Mouse (Mus musculus) hindbrain, postnatal 0 days (tissue): ENCODE results near the gene Hoxa2. TPM values are rescaled to one million over a fixed set of nuclear protein-coding genes. Genes with fewer than 3 reads are reported as not detected.

Experiments used
- ATAC-seq: fragments of 200-750 bp; cut with Nextera tagmentation; 2 replicates; pipeline ENCODE4 v1.8.0; 2017; ENCODE audit warnings: mild to moderate bottlenecking, moderate TSS enrichment, moderate library complexity
- DNase-seq: peaks from one replicate; pipeline ENCODE4 v3.0.0-alpha.2; 2015; ENCODE audit warnings: low spot score
- H3K27ac ChIP-seq: fragments of 300-500 bp; sonication (generic); 2 replicates; pipeline ENCODE4 v1.5.1; 2014; ENCODE audit warnings: mild to moderate bottlenecking
- H3K27me3 ChIP-seq: fragments of 300-500 bp; sonication (generic); 2 replicates; pipeline ENCODE4 v1.6.1; 2014; ENCODE audit warnings: low read length, mixed read lengths; ENCODE audit not compliant: insufficient read depth
- H3K36me3 ChIP-seq: fragments of 300-500 bp; sonication (generic); 2 replicates; pipeline ENCODE4 v1.6.1; 2014; ENCODE audit warnings: low read length, mixed read lengths; ENCODE audit not compliant: insufficient read depth
- H3K4me1 ChIP-seq: fragments of 300-500 bp; sonication (generic); 2 replicates; pipeline ENCODE4 v1.6.1; 2014; ENCODE audit warnings: antibody characterized with exemption, low read length, mixed read lengths; ENCODE audit not compliant: insufficient read depth
- H3K4me2 ChIP-seq: fragments of 300-500 bp; sonication (generic); 2 replicates; pipeline ENCODE4 v1.6.1; 2014; ENCODE audit warnings: low read depth, mild to moderate bottlenecking, low read length, moderate library complexity, mixed read lengths
- H3K4me3 ChIP-seq: fragments of 300-500 bp; sonication (generic); 2 replicates; pipeline ENCODE4 v1.5.1; 2014; ENCODE audit warnings: low read length
- H3K9ac ChIP-seq: fragments of 300-500 bp; sonication (generic); replicated peaks from 2 replicates; pipeline ENCODE4 v1.6.1; 2014; ENCODE audit warnings: mild to moderate bottlenecking, low read length, moderate library complexity, mixed read lengths
- H3K9me3 ChIP-seq: fragments of 300-500 bp; sonication (generic); 2 replicates; pipeline ENCODE4 v1.6.1; 2016; ENCODE audit warnings: low read length, mixed read lengths
- CTCF ChIP-seq: IDR thresholded peaks from 2 replicates; pipeline ENCODE4 v1.5.1; 2016; ENCODE audit warnings: antibody characterized with exemption, control low read depth, low read depth
- WGBS: fragments of 180-500 bp; shearing (Covaris S2); extraction: QIAGEN DNeasy Blood & Tissue Kit; methylation state at CpG from one replicate; pipeline ENCODE4 v1.1.7; 2014; 5-methylcytosine and 5-hydroxymethylcytosine counted together
- polyA plus RNA-seq: library from polyadenylated mRNA; unstranded; fragments of >200 nt; fragmentation: Nextera tagmentation; extraction: Ambion mirVana; gene quantifications from 2 replicates; pipeline ENCODE4 v1.2.1, GENCODE M21; 2015
- total RNA-seq: library from RNA; depleted of rRNA; stranded (reverse); fragments of >200 nt; gene quantifications from 2 replicates; pipeline ENCODE4 v1.2.3, GENCODE M21; 2014

Gene Hoxa2
- total and polyA plus RNA-seq, 2 experiments from 2014 or later: 16.3 to 20.3 TPM

DNA sequence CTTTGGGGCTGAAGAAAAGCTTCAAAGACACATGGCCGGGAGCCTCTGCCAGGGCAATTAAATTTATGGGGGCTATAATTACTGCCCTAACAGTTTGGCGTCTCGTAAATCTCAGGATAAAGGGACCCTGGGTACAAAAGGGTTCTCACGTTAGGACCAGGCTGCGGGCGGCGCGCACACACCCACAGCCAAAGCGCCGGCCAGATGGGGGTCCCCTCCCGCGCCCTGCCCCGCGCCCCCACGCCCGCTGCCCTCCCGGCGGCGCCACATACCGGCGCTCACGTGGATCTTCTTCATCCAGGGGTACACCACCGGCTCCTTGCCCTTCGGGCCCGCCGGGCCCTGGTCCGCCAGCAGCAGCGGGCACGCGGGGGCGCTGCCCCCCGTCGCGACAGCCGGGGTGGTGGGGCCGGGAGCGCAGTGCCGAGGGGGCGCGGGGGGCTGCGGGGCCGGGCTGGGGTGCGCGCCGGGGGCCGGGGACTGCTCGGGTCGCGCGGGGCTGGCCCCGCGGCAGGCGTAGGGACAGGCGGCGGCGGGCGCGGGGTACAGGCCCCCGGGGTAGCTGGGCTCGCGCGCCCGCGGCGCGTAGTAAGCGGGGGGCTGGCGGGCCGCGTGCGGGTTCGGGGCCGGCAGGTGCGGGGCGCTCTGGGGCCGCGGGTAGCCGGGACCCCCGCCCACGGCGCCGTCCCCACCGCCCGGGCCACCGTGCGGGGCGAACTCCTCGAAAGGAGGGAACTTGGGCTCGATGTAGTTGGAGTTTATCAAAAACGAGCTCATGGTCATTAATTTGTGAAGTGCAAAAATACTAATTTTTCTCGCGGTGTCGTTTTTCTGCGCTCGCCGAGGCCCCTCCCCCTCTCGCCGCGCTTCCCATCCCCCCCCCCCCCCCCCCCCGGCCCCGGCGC is 26.5 kb upstream of the Hoxa2 start, which contains the start of gene Hoxa4:
Gene Hoxa4, minus strand, starts transcription at position 848 of the 905 bp plus-strand sequence.
- Histone ChIP-seq H3K4me1 (no peaks in the 10 kb centered on the region), H3K9me3 (no peaks in the 10 kb centered on the region), H3K27me3 (peaks cover 82% of the 10 kb centered on the region), H3K36me3 (no peaks in the 10 kb centered on the region), H3K4me3 (peak within 1 kb of the TSS; percentile 41), H3K9ac (peak within 1 kb of the TSS; percentile 57), H3K4me2 (peak within 1 kb of the TSS; percentile 50), H3K27ac (peak within 1 kb of the TSS; percentile 79)
- DNase-seq (no peak), ATAC-seq (peak; percentile 47; the same call in 1 of the 2 replicates)
- no peak for TF ChIP-seq CTCF
- 3% methylated on average over 53 of the region's 102 CpGs for WGBS

DNA sequence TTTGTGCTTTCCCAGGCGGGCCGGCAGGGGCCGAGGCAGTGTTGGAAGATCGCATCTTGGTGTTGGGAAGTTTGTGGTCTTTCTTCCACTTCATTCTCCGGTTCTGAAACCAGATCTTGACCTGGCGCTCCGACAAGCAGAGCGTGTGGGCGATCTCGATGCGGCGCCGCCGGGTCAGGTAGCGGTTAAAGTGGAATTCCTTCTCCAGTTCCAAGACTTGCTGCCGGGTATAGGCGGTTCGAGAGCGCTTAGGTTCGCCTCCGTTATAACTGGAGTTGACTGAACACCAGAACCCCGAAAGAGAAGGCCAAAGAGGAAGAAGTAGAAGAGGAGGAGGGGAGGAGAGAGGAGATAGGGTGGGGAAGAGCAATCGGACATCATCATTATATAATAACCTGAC is 25.8 kb upstream of the Hoxa2 start:
- Histone ChIP-seq H3K4me2 (peak overlapping the region; percentile 50), H3K36me3 (no peaks in the 10 kb centered on the region), H3K9ac (peak overlapping the region; percentile 57), H3K4me3 (peak overlapping the region; percentile 41), H3K4me1 (no peaks in the 10 kb centered on the region), H3K27me3 (peaks cover 82% of the 10 kb centered on the region), H3K9me3 (no peaks in the 10 kb centered on the region), H3K27ac (peak overlapping the region; percentile 79)
- no peak for ATAC-seq
- 7% methylated on average over 23 of the region's 23 CpGs for WGBS
- no peak for TF ChIP-seq CTCF
- no peak for DNase-seq

- Histone ChIP-seq H3K4me3 (peak overlapping the region; percentile 41), H3K27ac (peak overlapping the region; percentile 79), H3K9ac (peak overlapping the region; percentile 57), H3K36me3 (no peaks in the 10 kb centered on the region), H3K9me3 (no peaks in the 10 kb centered on the region), H3K4me2 (peak overlapping the region; percentile 50), H3K27me3 (peaks cover 85% of the 10 kb centered on the region), H3K4me1 (no peaks in the 10 kb centered on the region)
- ATAC-seq (no peak), DNase-seq (no peak)
- WGBS: 9% methylated on average over 8 of the region's 8 CpGs
- TF ChIP-seq CTCF: no peak
These were observed 25.3 kb upstream of the Hoxa2 start for GRCm38 (mm10) chr6:52189909-52190308.

- no peaks in the 10 kb centered on the region for H3K9me3 ChIP-seq
- peak overlapping the region; percentile 79; the same call in 1 of the 2 replicates for H3K27ac ChIP-seq
- H3K4me1 ChIP-seq: 0 out of 2 replicates have a peak, but pooled peaks cover 4% of the 10 kb centered on the region
- H3K4me3 ChIP-seq: no peak overlapping the region
- no peaks in the 10 kb centered on the region for H3K36me3 ChIP-seq
- no peak for ATAC-seq
- no peak overlapping the region; the same call in 1 of the 2 replicates for H3K9ac ChIP-seq
- H3K27me3 ChIP-seq: peaks cover 85% of the 10 kb centered on the region
- TF ChIP-seq CTCF: no peak
- H3K4me2 ChIP-seq: peak overlapping the region; percentile 50
- no peak for DNase-seq
- 14% methylated on average over 5 of the region's 5 CpGs for WGBS
These were observed 24.6 kb upstream of the Hoxa2 start for GRCm38 (mm10) chr6:52189172-52189591.

- no peak for ATAC-seq
- no peak overlapping the region for H3K4me2 ChIP-seq
- TF ChIP-seq CTCF: no peak
- H3K4me1 ChIP-seq: 0 out of 2 replicates have a peak, but pooled peaks cover 4% of the 10 kb centered on the region
- no peak overlapping the region for H3K4me3 ChIP-seq
- H3K9ac ChIP-seq: no peak overlapping the region
- peaks cover 92% of the 10 kb centered on the region for H3K27me3 ChIP-seq
- no peak for DNase-seq
- H3K9me3 ChIP-seq: no peaks in the 10 kb centered on the region
- no peaks in the 10 kb centered on the region for H3K36me3 ChIP-seq
- no peak overlapping the region for H3K27ac ChIP-seq
- 14% methylated on average over 1 of the region's 1 CpGs for WGBS
These were observed 21.9 kb upstream of the Hoxa2 start for GRCm38 (mm10) chr6:52186500-52186899.

GRCm38 (mm10) chr6:52185834-52186233 is 21.2 kb upstream of the Hoxa2 start:
- no peaks in the 10 kb centered on the region for H3K36me3 ChIP-seq
- no peak overlapping the region for H3K9ac ChIP-seq
- DNase-seq (no peak), ATAC-seq (no peak)
- 15% methylated on average over 3 of the region's 3 CpGs for WGBS
- H3K4me2 ChIP-seq: no peak overlapping the region
- no peak overlapping the region; the same call in 1 of the 2 replicates for H3K27ac ChIP-seq
- H3K4me3 ChIP-seq: no peak overlapping the region
- H3K4me1 ChIP-seq: 0 out of 2 replicates have a peak, but pooled peaks cover 4% of the 10 kb centered on the region
- no peak for TF ChIP-seq CTCF
- H3K9me3 ChIP-seq: no peaks in the 10 kb centered on the region
- H3K27me3 ChIP-seq: peaks cover 93% of the 10 kb centered on the region

DNA sequence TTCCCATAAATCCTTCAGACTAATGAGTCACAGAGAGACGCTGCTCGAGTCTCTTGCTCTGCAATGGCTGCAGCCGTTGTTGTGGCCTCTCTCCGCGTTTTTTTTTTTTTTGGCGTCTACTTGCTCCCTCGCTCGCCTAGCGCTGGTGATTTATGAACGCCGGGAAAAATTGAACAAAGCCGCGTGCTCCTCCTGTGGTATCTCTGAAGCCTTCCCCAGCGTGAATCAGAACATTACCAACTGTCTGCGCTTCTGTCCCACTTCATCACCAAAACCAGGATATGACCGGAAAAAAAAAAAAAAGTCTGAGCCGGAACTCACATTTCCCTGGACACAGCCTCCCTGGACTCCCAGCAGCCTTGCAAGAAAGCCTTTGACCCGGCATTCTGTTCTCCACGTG is 20.6 kb upstream of the Hoxa2 start:
- Histone ChIP-seq H3K9me3 (no peaks in the 10 kb centered on the region), H3K27ac (0 out of 2 replicates have a peak overlapping the region, but pooled peaks have one; percentile 45), H3K9ac (no peak overlapping the region), H3K4me3 (no peak overlapping the region; the same call in 1 of the 2 replicates), H3K36me3 (no peaks in the 10 kb centered on the region), H3K4me1 (0 out of 2 replicates have a peak, but pooled peaks cover 4% of the 10 kb centered on the region), H3K27me3 (peaks cover 94% of the 10 kb centered on the region), H3K4me2 (peak overlapping the region; percentile 30)
- TF ChIP-seq CTCF: no peak
- ATAC-seq (no peak), DNase-seq (no peak)
- WGBS: 4% methylated on average over 19 of the region's 19 CpGs
